Mouse (Mus musculus) cerebellum, postnatal 10 days (tissue): ENCODE measurements around the gene Gm45799.

Experiments
- DNase-seq, 2 experiments: peaks; one replicate each; pipeline ENCODE4 v3.0.0; 2021; ENCODE audit warnings: mixed read lengths in 2 of 2

Gene Gm45799

GRCm38 (mm10) chr7:105641936-105642335 lies 1.6 kb downstream of the Gm45799 start:
- DNase-seq: no peak

- peak; percentile 71 to 74 for DNase-seq
Observed at GRCm38 (mm10) chr7:105650639-105651435, 10.5 kb downstream of the Gm45799 start, which contains the start of gene Dnhd1. Gene Dnhd1 (plus strand): TSS chr7:105650827.

- DNase-seq: no peak
Observed at GRCm38 (mm10) chr7:105685541-105686197, 45.3 kb downstream of the Gm45799 start.

- no peak for DNase-seq
Observed at GRCm38 (mm10) chr7:105690875-105691274, 50.5 kb downstream of the Gm45799 start.

- DNase-seq: no peak
Observed at GRCm38 (mm10) chr7:105703184-105703583, 62.8 kb downstream of the Gm45799 start.

GRCm38 (mm10) chr7:105703816-105704215 lies 63.5 kb downstream of the Gm45799 start:
- no peak for DNase-seq

- no peak for DNase-seq
Observed at GRCm38 (mm10) chr7:105708733-105709132, 68.4 kb downstream of the Gm45799 start.

- no peak for DNase-seq
Observed at GRCm38 (mm10) chr7:105715366-105715765, 75.0 kb downstream of the Gm45799 start.

- no peak for DNase-seq
Observed at GRCm38 (mm10) chr7:105721916-105722315, 81.6 kb downstream of the Gm45799 start.

GRCm38 (mm10) chr7:105726144-105726979 lies 86.0 kb downstream of the Gm45799 start:
- peak; percentile 69 to 78 for DNase-seq

GRCm38 (mm10) chr7:105726980-105727325 lies 86.6 kb downstream of the Gm45799 start:
- no peak for DNase-seq

GRCm38 (mm10) chr7:105728701-105729428 lies 88.5 kb downstream of the Gm45799 start:
- DNase-seq: no peak

- DNase-seq: no peak
Observed at GRCm38 (mm10) chr7:105733836-105734235, 93.5 kb downstream of the Gm45799 start.
